Mouse (Mus musculus) macrophage (primary cell): ENCODE results near the gene Rab3gap1. TPM values are rescaled to one million over a fixed set of nuclear protein-coding genes. Genes with fewer than 3 reads are reported as not detected.
"Not testable (repeated sequence)": the region's sequence is repeated elsewhere in the genome, so short reads cannot be mapped to it uniquely, and the experiment has no call there.

Experiments used
- H3K27ac ChIP-seq: fragments of 350-480 bp; formaldehyde crosslinking; 2 replicates; pipeline ENCODE4 v1.9.0; 2021
- H3K36me3 ChIP-seq: fragments of 350-480 bp; formaldehyde crosslinking; 2 replicates; pipeline ENCODE4 v1.9.0; 2021; ENCODE audit errors: inconsistent target
- H3K4me3 ChIP-seq: fragments of 350-480 bp; formaldehyde crosslinking; 2 replicates; pipeline ENCODE4 v1.9.0; 2021; ENCODE audit errors: inconsistent target
- H3K79me2 ChIP-seq: fragments of 350-480 bp; formaldehyde crosslinking; 2 replicates; pipeline ENCODE4 v1.9.0; 2021; ENCODE audit errors: inconsistent target
- WGBS: methylation state at CpG from one replicate; pipeline ENCODE4 v1.1.7; 2026; ENCODE audit warnings: inconsistent platforms; ENCODE audit not compliant: missing documents; 5-methylcytosine and 5-hydroxymethylcytosine counted together
- polyA plus RNA-seq: library from polyadenylated mRNA; stranded (reverse); fragments of 250-400 nt; gene quantifications from 3 replicates; pipeline ENCODE4 v1.2.4, GENCODE M21; 2018; ENCODE audit warnings: inconsistent platforms

Gene Rab3gap1
- polyA plus RNA-seq, 1 experiment from 2014 or later, result 26.8 TPM

GRCm38 (mm10) chr1:127946615-127947249 lies 78.2 kb downstream of the Rab3gap1 start:
- H3K27ac ChIP-seq, result no peak overlapping the region
- peaks cover 27% of the 10 kb centered on the region for H3K36me3 ChIP-seq
- H3K79me2 ChIP-seq, result no peaks in the 10 kb centered on the region
- H3K4me3 ChIP-seq, result no peak overlapping the region
- 91% methylated on average over 5 of the region's 5 CpGs for WGBS

- 93% methylated on average over 5 of the region's 5 CpGs for whole genome bisulfite sequencing
These were observed 80.2 kb downstream of the Rab3gap1 start for GRCm38 (mm10) chr1:127948748-127949147.

GRCm38 (mm10) chr1:127952276-127952675 lies 83.7 kb downstream of the Rab3gap1 start:
- Histone ChIP-seq H3K36me3 (peaks cover 5% of the 10 kb centered on the region; the same call in 1 of the 2 replicates), H3K4me3 (no peak overlapping the region), H3K27ac (no peak overlapping the region), H3K79me2 (no peaks in the 10 kb centered on the region)
- 95% methylated on average over 4 of the region's 4 CpGs for WGBS

More at GRCm38 (mm10) chr1:127948748-127949147, 80.2 kb downstream of the Rab3gap1 start:
- Histone ChIP-seq H3K36me3 (peaks cover 16% of the 10 kb centered on the region; the same call in 1 of the 2 replicates), H3K79me2 (no peaks in the 10 kb centered on the region), H3K27ac (no peak overlapping the region), H3K4me3 (no peak overlapping the region)

- not testable (repeated sequence) for H3K36me3 ChIP-seq
- WGBS, result 90% methylated on average over 4 of the region's 4 CpGs
These were observed 85.6 kb downstream of the Rab3gap1 start for GRCm38 (mm10) chr1:127954198-127954597.

GRCm38 (mm10) chr1:127954800-127955199 lies 86.2 kb downstream of the Rab3gap1 start:
- H3K4me3 ChIP-seq, result no peak overlapping the region
- 100% methylated on average over 4 of the region's 4 CpGs for WGBS
- 0 out of 2 replicates have a peak, but pooled peaks cover 5% of the 10 kb centered on the region for H3K36me3 ChIP-seq
- H3K79me2 ChIP-seq, result no peaks in the 10 kb centered on the region
- H3K27ac ChIP-seq, result no peak overlapping the region

More at GRCm38 (mm10) chr1:127954198-127954597, 85.6 kb downstream of the Rab3gap1 start:
- not testable (repeated sequence) for H3K27ac ChIP-seq, H3K4me3 ChIP-seq, H3K79me2 ChIP-seq

GRCm38 (mm10) chr1:127956524-127956923 lies 88.0 kb downstream of the Rab3gap1 start:
- Histone ChIP-seq H3K27ac (no peak overlapping the region), H3K36me3 (0 out of 2 replicates have a peak, but pooled peaks cover 11% of the 10 kb centered on the region), H3K79me2 (no peaks in the 10 kb centered on the region), H3K4me3 (no peak overlapping the region)
- WGBS, result 90% methylated on average over 1 of the region's 1 CpGs

GRCm38 (mm10) chr1:127958801-127959200 lies 90.2 kb downstream of the Rab3gap1 start:
- Histone ChIP-seq H3K36me3 (0 out of 2 replicates have a peak, but pooled peaks cover 7% of the 10 kb centered on the region), H3K4me3 (no peak overlapping the region), H3K79me2 (no peaks in the 10 kb centered on the region), H3K27ac (no peak overlapping the region)
- WGBS, result 74% methylated on average over 5 of the region's 5 CpGs

- Histone ChIP-seq H3K4me3 (no peak overlapping the region), H3K79me2 (no peaks in the 10 kb centered on the region), H3K27ac (no peak overlapping the region), H3K36me3 (0 out of 2 replicates have a peak, but pooled peaks cover 6% of the 10 kb centered on the region)
- 88% methylated on average over 7 of the region's 7 CpGs for WGBS
These were observed 90.7 kb downstream of the Rab3gap1 start for GRCm38 (mm10) chr1:127959312-127959718.

- Histone ChIP-seq H3K4me3 (no peak overlapping the region), H3K79me2 (no peaks in the 10 kb centered on the region), H3K36me3 (0 out of 2 replicates have a peak, but pooled peaks cover 6% of the 10 kb centered on the region), H3K27ac (no peak overlapping the region)
- WGBS, result 100% methylated on average over 1 of the region's 1 CpGs
These were observed 92.6 kb downstream of the Rab3gap1 start for GRCm38 (mm10) chr1:127961140-127961539.

GRCm38 (mm10) chr1:127963326-127963725 lies 94.8 kb downstream of the Rab3gap1 start:
- 94% methylated on average over 3 of the region's 3 CpGs for WGBS
- H3K36me3 ChIP-seq, result 0 out of 2 replicates have a peak, but pooled peaks cover 6% of the 10 kb centered on the region
- H3K4me3 ChIP-seq, result no peak overlapping the region
- no peak overlapping the region for H3K27ac ChIP-seq
- no peaks in the 10 kb centered on the region for H3K79me2 ChIP-seq

GRCm38 (mm10) chr1:127970870-127971269 lies 102.3 kb downstream of the Rab3gap1 start:
- Histone ChIP-seq H3K4me3 (no peak overlapping the region), H3K27ac (no peak overlapping the region), H3K36me3 (no peaks in the 10 kb centered on the region), H3K79me2 (peaks cover 16% of the 10 kb centered on the region)
- WGBS, result 91% methylated on average over 3 of the region's 4 CpGs

GRCm38 (mm10) chr1:127974082-127974481 lies 105.5 kb downstream of the Rab3gap1 start:
- WGBS, result 94% methylated on average over 4 of the region's 4 CpGs
- no peak overlapping the region for H3K4me3 ChIP-seq

GRCm38 (mm10) chr1:127975676-127976075 lies 107.1 kb downstream of the Rab3gap1 start:
- no peaks in the 10 kb centered on the region for H3K36me3 ChIP-seq
- peak overlapping the region; percentile 97 for H3K27ac ChIP-seq
- H3K79me2 ChIP-seq, result peaks cover 31% of the 10 kb centered on the region
- 13% methylated on average over 2 of the region's 2 CpGs for WGBS
- no peak overlapping the region for H3K4me3 ChIP-seq

More at GRCm38 (mm10) chr1:127974082-127974481, 105.5 kb downstream of the Rab3gap1 start:
- no peaks in the 10 kb centered on the region for H3K36me3 ChIP-seq
- peak overlapping the region; percentile 97; the same call in 1 of the 2 replicates for H3K27ac ChIP-seq
- H3K79me2 ChIP-seq, result peaks cover 19% of the 10 kb centered on the region

GRCm38 (mm10) chr1:127976106-127976505 lies 107.5 kb downstream of the Rab3gap1 start:
- peaks cover 31% of the 10 kb centered on the region for H3K79me2 ChIP-seq
- peak overlapping the region; percentile 97 for H3K27ac ChIP-seq
- no peak overlapping the region for H3K4me3 ChIP-seq
- H3K36me3 ChIP-seq, result no peaks in the 10 kb centered on the region
- 68% methylated on average over 6 of the region's 6 CpGs for whole genome bisulfite sequencing

- 85% methylated on average over 1 of the region's 1 CpGs for WGBS
- Histone ChIP-seq H3K4me3 (no peak overlapping the region), H3K27ac (peak overlapping the region; percentile 97), H3K36me3 (no peaks in the 10 kb centered on the region), H3K79me2 (peaks cover 40% of the 10 kb centered on the region)
These were observed 109.6 kb downstream of the Rab3gap1 start for GRCm38 (mm10) chr1:127978125-127978524.
